Mouse (Mus musculus) adrenal gland, postnatal 36 days (tissue): ENCODE data around the gene Tubd1. TPM values are rescaled to one million over a fixed set of nuclear protein-coding genes. Genes with fewer than 3 reads are reported as not detected.
A peak's percentile ranks its signal among the peaks of the same experiment; 100 is the strongest.
"Not testable (repeated sequence)": the region's sequence is repeated elsewhere in the genome, so short reads cannot be mapped to it uniquely, and the experiment has no call there.

Experiments used
- DNase-seq, 2 experiments: peaks; one replicate each; pipeline ENCODE4 v3.0.0; 2021; ENCODE audit warnings: mixed read lengths in 1 of 2
- long read RNA-seq, 2 experiments: library from polyadenylated mRNA; stranded (forward); transcript quantifications; one replicate each; pipeline ENCODE4 v2.0.0; 2021; ENCODE audit warnings: borderline sequencing depth in 2 of 2
- total RNA-seq, 2 experiments: library from RNA; stranded (reverse); gene quantifications; 2 replicates each; pipeline ENCODE4 v1.2.3; 2021

Gene Tubd1
- total RNA-seq, result 1 to 10 TPM; 8.8 to 9.3 TPM
- long read RNA-seq, experiment 1, transcript Tubd1-202 (9 exons, 1,871 nt), result major isoform, 6 of 10 reads
- long read RNA-seq, experiment 1, partial matches to known transcripts, result 1 of 10 reads
- long read RNA-seq, experiment 1, other reads (novel, unspliced or antisense), result 2 of 10 reads
- long read RNA-seq, experiment 2, partial matches to known transcripts, result 0 of 6 reads
- long read RNA-seq, experiment 2, other reads (novel, unspliced or antisense), result 2 of 6 reads

DNA sequence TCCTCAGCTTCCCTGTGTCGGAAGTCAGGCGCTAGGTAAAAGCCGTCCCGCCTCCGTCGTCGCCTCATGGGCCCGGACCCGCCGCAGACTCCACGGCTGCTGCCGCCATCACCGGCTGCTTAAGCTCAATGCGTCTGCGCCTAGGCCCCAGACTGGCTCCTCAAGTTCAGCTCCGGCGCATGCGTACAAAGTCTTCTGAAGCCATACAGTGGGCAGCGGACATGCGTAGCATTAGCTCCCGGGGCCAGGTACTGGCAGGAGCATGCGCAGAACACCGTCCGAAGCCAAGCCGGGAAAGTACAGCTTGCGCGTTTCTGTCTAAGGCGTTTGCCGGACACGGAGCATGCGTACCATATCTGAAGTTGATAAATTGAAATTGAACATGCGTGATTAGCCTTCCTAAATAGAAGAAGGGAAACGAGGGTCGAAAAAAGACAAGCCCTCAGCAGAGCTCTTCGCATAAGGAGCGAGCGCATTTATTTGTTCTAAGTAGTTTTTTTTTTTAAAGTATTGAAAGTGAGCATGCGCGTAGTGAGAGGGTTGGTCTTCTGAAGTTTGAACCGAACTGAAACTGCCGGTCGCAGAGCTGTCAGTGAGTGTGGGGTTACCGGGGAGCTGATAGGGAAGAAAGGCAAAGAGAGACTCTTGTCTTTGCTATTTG, at the start of gene Tubd1, which contains the start of gene Rps6kb1:
Gene Tubd1, plus strand, starts transcription at position 353 of the 661 bp plus-strand sequence.
Gene Rps6kb1, minus strand, starts transcription at position 167 of the 661 bp plus-strand sequence.
- DNase-seq, result peak; percentile 99 to 100

DNA sequence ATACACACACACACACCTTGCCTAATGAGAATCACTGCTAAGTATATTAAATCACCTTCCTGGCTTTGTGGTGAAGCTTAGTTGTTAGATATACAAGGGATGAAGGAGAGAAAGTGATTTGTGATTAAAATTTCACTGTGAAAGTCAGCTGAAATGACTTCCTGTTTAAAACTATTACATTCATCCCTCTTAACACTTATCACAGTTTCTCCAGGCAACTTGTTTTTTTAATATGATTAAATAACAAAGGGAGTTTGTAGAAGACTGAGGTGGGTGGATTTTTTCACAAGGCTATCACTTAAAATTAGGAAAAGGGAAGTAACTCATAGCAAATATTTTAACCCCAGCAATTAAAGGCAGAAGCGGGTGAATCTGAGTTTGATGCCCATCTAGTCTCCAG, 47.4 kb upstream of the Tubd1 start:
- DNase-seq, result no peak

DNA sequence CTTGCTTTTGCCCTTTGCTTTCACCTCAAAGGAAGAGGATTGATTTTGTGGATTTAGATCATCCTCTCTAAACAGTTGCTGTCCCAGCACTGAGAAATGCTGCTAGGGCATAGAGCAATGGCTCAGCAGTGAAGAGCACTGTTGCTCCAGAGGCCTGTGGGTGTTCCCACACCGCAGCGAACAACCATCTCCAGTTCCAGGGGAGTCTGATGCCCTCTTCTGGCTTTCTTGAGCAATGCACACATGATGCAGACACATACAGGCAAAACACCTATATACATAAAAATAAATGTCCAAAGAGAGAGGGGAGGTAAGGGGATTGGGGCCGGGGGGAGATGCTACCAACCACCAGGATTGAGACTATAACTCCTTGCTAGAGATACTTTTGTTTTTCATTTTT, 46.9 kb upstream of the Tubd1 start:
- DNase-seq, result no peak

DNA sequence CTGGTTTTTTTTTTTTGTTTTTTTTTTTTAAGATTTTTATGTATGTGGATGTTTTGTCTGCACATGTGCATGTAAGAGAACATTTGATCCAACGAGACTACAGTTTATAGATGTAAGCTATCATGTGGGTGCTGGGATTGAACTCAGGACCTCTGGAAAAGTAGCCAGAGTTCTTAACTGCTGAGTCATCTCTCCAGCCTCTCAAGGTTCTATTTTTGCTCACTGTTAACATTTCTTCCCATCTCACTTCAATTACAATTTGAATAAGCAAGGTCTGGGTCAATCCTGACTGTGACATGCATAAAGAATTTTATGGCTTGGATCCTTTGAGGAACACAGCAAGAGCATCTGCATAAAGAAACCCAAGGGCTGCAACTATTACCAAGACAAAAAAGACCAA, 44.0 kb upstream of the Tubd1 start:
- no peak for DNase-seq

DNA sequence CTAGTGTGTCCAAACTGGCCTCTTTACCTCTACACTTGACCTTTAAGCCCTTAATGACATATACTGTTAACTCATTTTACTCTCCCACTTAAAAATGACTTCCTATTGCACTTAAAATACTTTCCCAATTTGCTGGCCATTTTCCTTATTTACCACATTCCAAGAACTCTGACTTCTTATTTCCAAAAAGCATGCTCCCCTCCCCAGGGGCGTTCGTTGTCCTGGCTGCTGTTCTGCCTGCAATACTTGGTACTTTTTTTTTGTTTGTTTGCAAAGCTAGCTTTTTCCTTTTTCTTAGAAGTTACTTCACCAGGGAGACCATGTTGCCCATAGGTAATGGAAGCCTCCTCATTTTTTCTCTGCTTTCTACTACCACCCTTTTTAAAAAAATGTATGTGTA, 41.7 kb upstream of the Tubd1 start:
- peak in 1 of 2 experiments; percentile 36 for DNase-seq

DNA sequence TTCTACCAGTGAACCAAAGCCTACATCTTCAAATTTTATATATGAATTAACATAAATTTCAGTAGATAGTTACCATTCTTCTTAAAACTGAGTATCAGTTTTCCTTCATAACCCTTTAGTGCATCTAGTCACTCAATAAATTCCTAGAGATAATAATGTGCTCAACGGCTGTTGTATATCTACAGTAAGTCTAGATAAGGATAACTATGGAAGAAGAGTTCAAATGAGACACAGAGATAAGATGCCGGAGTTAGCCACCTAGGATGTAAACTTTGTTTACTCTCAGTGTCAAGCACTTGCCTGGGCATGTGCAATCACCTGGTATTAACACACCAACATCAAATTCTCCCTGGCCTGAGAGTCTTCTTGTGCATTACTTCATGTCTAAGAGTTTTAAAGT, 37.5 kb upstream of the Tubd1 start:
- DNase-seq, result no peak

DNA sequence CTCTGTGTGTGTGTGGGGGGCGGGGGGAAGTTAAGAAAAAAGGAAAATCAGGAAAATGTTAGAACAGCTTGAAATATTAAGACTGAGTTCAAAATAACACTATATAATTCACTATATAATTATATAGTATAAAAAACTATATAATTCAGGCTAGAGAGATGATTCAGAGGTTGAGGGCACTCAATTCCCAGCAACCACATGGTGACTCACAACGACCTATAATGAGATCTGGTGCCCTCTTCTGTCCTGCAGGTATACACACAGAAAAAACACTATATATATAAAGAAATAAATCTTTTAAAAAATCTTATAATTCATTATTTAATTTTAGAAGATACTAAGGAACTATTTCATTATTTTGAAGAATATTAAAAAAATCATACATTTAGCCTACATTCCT, 36.8 kb upstream of the Tubd1 start:
- DNase-seq, result no peak

DNA sequence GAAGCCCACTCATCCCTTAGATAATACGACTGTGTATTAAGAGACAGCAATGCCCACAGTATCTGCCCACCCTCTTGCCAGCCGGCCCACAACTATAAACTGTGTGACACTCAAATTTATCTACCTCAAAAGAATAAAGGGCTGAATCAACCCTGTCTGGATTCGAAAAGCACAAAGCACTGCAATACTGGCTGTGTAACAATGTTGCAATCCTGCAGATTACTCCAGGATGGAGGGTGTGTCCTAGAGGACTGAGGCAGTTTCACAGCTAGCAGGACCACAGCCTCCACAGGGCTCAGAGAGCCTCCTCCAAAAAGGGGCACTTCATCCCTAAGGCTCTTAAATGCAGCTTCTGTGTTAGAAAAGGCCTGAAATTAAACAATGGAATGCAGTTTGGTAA, 28.2 kb upstream of the Tubd1 start:
- DNase-seq, result no peak

DNA sequence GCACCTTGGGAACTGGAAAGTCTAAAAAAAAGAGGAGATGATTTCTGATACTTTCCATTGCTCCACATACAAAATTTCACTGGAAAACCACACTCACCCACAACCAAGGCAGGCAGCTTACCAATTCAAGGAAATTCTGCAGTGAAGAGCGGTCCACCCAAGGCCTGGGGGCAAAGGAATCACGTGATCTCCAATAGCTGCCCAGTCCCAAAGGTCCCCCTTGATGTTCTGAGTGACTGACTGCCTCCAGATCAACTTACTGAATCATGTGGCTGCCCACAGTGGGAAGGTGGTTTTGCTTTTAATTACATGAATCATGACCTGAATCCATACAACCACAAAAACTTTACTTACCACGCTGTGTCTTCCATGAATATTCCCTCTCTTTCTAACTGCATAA, 27.6 kb upstream of the Tubd1 start:
- DNase-seq, result no peak

DNA sequence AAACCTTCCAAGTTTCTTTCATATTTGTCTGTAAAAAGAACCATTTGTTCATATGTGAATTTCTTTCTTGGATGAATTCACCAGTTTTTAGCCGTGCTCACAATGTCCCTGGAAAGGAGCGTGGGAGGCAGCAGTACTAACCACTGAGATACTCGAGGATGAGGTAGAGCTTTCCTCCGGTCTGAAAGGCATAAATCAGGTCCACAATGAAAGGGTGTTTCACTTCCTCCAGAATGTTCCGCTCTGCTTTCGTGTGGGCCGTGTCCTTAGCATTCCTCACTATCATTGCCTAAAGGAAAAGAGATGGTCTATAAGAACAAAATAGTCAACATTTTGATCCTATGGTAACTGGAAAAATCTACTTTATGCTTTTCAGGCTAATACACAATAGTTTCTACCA, 25.0 kb upstream of the Tubd1 start:
- no peak for DNase-seq

DNA sequence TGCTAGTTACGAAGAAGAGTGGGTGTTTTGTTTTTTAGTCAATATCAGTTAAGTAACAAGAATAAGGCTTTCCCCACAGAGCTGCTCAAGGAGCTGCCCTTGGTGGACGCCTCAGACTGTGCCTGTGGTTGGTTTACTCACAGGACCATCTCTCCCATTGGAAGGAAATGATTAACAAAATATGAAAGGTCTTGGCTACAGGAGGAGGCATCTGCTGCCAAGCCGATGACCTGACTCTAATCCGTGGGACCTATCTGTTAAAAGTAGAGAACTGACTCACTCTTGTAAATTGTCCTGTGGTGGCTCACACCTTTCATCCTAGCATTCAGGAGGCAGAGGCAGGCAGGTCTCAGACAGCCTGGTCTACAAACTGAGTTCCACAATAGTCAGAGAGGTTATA, 17.3 kb upstream of the Tubd1 start:
- DNase-seq, result no peak

DNA sequence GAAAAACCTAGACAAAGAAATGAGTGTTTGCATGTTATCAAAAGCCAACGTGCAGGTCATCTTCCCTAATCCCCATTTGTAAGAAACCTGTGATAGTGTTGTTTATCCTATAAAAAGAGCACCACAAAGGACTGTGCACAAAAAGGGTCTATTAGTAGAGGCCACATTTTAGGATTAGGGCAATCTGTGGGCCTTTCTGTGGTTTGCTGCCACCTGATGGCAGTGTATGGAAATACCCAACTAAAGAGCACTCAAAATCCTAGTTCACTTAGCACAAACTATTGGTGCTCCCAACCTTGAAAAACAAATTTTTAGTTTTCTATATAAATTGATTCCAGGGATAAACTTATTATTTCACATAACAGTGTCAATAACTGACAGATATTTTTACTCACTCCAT, 12.0 kb upstream of the Tubd1 start:
- peak in 1 of 2 experiments; percentile 40 for DNase-seq

DNA sequence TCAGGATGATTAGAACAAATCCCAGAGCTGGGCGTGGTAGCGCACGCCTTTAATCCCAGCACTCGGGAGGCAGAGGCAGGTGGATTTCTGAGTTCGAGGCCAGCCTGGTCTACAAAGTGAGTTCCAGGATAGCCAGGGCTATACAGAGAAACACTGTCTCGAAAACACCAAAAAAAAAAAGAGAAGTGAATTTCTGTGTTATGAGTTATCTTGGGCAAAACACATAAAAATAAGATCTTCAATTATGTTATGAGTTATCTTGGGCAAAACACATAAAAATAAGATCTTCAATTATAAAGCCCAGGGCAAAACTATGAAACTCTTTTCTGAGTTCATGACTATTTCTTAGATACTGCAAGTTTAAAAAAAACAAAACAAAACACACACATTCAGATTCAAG, 11.5 kb upstream of the Tubd1 start:
- not testable (repeated sequence) for DNase-seq

DNA sequence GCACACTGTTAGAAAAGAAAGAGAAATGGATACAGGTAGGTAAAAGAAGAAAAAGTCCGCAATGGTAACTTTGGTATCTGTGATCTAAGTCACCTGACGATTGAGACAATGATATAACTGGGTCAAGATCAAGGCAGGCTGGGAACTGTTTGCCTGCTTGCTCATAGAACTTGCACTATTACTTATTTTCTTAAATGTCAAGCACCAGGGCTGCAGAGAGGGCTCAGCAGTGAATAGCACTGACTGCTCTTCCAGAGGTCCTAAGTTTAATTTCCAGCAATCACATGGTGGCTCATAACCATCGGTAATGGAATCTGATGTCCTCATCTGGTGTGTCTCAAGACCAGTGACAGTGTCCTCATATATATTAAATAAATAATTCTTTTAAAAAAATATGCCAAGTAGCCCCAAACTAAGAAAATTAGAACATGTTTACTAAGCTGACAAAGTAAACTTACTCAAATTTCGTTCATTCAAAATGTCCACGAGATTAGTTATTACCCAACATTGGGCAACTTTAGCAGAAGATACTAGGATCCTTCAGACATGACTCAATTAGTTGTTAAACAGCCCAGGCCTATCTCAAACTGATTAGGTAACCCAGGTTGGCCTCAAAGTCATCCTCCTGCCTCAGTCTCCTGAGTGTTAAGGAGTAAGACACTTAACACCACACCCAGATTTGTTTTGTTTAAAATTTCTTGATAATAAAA, 10.4 kb upstream of the Tubd1 start:
- peak; percentile 15 to 20 for DNase-seq

DNA sequence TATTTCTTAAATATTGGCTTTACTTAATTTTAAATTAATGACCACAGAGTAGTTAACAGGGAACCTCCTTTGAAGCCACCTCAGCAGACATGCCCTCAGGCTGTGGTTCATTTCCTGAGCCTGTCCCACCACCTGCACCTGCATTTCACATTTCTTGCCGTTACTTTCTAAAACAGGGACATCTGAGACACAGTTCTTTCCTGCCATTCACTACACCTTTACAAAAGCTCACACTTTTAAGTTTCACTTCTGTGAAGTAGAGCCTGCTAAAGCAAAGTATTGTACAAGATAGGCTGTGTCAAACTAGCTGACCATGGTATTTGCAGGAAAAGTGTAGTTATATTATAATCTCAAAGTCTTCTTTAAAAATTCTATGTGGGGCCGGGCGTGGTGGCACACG, 6.0 kb upstream of the Tubd1 start:
- no peak for DNase-seq

DNA sequence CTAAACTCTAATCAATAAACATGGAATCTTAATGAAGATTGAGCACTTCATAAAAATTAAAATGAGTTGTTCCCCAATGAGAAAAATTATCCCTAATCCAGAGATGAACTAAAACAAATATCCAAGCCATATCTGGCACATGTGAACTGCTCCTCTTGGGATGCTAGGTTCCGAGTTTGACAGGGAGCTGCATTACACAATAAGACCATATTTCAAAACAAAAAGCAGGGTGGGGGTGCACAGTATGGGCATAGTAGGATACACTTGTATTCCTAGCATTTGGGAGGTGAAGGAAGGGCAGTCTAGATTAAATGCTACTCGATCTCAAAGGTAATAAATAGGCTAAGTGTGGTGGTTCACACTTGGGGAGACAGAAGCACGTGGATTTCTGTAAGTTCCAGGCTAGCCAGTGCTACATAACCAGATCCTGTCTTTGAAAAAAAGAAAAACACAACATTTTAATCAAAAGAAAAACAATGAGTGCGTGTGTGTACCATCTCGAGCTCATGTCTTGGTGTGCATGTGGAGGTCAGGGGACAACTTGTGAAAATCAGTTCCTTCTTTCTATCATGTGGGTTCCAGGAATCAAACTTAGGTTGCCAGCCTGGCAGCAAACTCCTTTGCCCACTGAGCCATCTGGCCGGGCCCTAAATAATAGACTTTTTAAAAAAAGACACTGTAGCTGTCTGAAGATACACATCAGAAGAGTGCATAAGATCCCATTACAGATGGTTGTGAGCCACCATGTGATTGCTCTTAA, 4.9 kb upstream of the Tubd1 start:
- DNase-seq, result no peak

DNA sequence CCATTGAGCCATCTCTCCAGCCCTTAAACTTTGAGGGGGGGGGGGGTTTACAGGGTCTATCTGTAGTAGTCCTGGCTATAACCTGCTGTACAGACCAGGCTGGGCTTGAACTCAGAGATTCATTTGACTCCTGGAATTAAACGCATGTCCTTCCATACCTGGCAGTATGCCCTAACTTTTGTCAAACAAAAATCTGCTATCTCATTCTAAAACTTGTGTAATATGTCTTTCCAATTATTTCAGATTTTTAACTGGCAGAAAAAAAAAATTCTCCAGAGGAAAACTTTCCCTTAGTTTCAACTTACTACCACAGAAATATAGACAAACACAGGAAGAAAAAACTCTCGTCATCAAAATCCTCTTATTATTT, 4.3 kb upstream of the Tubd1 start:
- DNase-seq, result no peak

DNA sequence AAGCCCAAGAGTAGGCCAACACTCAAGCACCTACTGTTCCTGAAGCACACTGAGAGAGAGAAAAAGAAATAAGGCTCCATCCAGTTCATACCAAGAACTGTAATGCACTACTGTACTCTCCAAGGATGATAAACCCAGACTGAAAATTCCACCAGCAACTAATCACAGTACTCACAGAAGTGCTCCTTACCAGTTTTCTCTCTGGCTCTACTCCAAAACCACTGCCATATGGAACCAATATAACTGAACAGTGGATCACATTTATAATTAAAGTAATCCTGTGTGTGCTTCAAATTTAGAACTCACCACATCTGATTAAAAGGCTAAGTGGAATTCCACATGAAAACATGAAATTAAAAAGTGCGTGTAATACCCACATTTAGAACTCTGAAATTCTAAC, 1.9 kb upstream of the Tubd1 start:
- no peak for DNase-seq

DNA sequence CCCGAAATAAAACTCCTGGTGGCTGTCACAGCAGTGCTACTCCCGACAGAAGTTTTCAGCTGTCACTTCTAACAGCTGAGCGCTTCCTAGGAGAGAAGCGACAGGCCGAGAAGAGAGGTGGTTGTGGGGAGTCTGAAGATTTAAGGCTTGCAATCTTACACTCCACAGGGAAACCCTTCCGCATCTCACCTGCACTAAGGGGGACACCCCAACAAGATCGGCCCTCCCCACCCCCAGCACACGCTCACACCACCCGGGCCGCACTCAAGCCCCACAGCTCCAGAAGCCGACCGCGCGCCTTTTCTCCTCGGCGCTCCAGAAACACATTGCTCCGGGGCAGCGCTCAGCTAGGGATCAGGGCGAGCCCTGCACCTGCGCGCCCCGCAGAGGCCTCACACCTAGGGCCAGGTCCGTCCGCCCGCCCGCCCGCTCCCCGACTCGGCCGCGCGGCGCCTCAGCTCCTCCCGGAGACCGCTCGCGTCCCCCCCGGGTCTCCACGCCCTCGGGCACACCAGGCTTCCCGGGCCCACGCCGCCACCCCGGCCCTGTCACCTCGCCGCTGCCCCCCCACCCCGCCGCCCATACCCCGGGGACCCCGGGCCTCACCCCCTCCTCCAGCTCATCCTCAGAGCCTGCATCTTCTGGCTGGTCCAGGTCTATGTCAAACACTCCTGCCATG, 692 bp upstream of the Tubd1 start:
- peak; percentile 39 to 55 for DNase-seq

DNA sequence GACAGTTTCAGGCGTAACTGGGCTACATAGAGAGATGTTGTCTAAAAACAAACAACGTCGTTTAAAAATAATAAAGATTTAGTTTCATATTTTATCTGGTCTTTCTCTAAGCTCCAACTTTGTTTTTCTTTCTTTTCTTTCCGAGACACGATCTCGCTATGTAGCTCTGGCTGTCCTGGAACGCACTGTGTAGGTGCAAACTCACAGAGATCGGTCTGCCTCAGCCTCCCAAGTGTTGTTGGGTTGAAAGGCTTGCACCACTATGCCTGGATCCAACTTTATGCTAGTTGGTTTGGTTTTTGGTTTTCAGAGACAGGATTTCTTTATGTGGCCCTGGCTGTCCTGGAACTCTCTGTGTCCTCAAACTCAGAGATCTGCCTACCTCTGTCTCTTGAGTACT, 765 bp downstream of the Tubd1 start:
- no peak for DNase-seq

DNA sequence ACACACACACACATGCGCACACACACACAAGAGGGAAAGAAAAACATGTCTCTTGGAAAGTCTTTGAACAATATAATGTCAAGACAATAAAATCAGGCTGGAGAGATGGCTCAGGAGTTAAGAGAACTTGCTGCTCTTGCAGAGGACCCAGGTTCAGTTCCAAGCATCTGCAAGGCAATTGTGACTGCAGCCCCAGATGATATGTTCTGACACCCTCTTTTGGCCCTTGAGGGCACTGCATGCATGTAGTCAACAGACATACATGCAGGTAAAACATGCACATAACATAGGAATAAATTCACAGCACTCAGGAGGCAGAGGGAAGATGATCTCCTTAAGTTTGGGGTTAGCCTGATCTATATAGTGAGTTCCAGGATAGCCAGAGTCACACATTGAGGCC, 2.6 kb downstream of the Tubd1 start:
- no peak for DNase-seq

DNA sequence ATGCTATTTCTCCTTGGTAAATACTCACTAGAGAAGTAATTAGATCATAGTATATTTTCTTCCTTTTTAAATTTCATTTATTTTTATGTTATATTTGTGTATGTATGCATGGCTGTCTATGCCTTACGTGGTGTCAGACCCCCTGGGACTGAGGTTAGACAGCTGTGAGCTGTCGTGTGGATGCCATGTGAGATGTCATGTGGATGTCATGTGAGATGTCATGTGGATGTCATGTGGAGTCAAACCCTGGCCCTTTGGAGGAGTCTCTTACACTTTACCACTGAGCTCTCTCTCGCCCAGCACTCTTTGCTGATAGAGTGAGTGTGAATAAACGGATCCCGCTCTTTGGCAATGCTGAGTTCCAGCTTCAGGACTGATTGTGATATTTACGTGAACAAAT, 8.7 kb downstream of the Tubd1 start:
- no peak for DNase-seq
